Mouse (Mus musculus) left cerebral cortex, adult 2 months (tissue): ENCODE measurements around the gene Wdr59. TPM values are rescaled to one million over a fixed set of nuclear protein-coding genes. Genes with fewer than 3 reads are reported as not detected.

Experiments
- DNase-seq, 2 experiments: peaks; one replicate each; pipeline ENCODE4 v3.0.0; 2021 to 2022; ENCODE audit warnings: low spot score in 2 of 2, mixed read lengths in 1 of 2; ENCODE audit errors: extremely low spot score in 1 of 2
- H3K27ac ChIP-seq: fragments of 200-600 bp; 2 replicates; pipeline ENCODE4 v1.8.1; 2022
- H3K4me3 ChIP-seq: fragments of 200-600 bp; 2 replicates; pipeline ENCODE4 v1.8.1; 2022
- CTCF ChIP-seq: fragments of 200-600 bp; IDR thresholded peaks from 2 replicates; pipeline ENCODE4 v1.8.1; 2022; ENCODE audit warnings: antibody characterized with exemption, mild to moderate bottlenecking, moderate library complexity
- intact Hi-C: fragments of 180-260 bp; cut with DNase I; formaldehyde crosslinking; loops from one replicate; pipeline ENCODE4 v1.15.1; 2025
- total RNA-seq, 2 experiments: library from RNA; stranded (reverse); gene quantifications; 2 replicates each; pipeline ENCODE4 v1.2.3; 2021

Gene Wdr59
- total RNA-seq, 2 experiments from 2014 or later, result 18.9 to 20.0 TPM

DNA sequence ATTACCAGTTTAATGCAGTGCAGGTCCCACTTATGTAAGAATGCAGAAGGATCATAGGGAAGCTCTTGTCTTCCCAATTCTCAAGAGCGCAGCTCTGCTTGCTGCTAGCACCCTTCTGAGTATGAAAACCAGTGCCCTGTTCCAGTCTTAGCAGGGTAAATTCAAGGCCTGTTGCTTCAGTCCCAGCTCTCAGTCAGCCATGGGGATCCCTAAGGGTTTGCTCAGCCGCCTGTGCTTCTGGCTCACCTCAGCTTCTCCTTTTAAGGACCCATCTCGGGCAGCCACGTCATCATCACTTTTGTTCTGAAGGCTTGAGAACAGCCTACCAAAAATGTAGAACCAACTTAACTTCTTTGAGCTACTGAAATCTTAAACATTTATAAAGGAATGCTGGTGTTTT lies 39.9 kb upstream of the Wdr59 start:
- intact Hi-C loops, result no loop called here
- no peak for DNase-seq
- peak overlapping the region; percentile 79 for H3K27ac ChIP-seq
- no peak overlapping the region for H3K4me3 ChIP-seq
- no peak for TF ChIP-seq CTCF

DNA sequence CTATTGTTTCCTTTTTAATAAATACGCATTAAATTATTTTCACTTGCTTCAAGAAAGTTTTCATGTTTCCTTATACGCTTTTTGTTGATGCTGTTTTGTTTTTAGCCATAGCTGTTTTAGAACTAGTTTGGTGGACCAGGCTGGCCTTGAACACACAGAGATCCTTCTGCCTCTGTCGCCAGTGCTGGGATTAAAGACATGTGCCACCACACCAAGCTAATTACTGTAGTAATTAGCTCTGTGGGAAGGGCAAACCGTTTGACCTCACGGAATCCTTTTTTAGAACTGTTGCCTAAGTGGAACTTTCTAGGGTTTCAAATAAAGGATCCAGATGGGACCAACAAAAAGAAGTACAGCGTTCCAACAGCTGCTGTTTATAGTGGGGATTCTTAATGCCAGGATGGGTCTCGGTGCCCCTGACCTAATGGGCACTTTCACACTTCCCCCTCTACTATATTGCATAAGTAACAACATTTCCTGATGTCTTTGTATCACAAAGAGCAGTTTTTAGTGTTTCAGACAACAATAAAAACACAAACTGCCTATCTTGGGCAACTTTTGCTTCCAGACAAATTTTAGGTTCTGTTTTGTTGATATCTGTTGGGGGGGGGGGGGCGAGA lies 29.7 kb upstream of the Wdr59 start:
- DNase-seq, result no peak
- H3K4me3 ChIP-seq, result no peak overlapping the region
- intact Hi-C loops, result no loop called here
- TF ChIP-seq CTCF, result no peak
- no peak overlapping the region for H3K27ac ChIP-seq

GRCm38 (mm10) chr8:111550002-111550870 lies 28.3 kb upstream of the Wdr59 start:
- intact Hi-C loops, result no loop called here
- no peak for TF ChIP-seq CTCF
- DNase-seq, result no peak
- Histone ChIP-seq H3K4me3 (no peak overlapping the region), H3K27ac (peak overlapping the region; percentile 50)

DNA sequence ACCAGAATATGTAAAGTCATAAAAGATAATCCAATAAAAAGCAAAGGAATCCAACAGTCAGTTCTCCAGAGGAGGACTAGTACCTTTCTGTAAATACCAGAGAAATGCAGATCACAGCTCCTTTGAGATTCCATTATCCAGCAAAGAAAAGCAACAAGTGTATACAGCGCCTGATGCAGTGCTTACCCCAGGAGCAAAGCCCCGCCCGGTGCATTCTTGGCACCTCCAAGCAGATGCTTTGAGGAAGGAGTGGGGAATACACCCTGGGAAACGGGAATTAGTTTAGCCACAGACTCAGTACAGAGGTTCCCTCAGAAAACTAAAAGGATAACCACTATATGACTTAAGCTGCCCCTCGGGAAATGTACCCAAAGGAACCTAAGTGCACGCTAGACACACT lies 26.3 kb upstream of the Wdr59 start:
- no peak for TF ChIP-seq CTCF
- DNase-seq, result no peak
- intact Hi-C loops, result no loop called here
- Histone ChIP-seq H3K4me3 (no peak overlapping the region), H3K27ac (no peak overlapping the region)

DNA sequence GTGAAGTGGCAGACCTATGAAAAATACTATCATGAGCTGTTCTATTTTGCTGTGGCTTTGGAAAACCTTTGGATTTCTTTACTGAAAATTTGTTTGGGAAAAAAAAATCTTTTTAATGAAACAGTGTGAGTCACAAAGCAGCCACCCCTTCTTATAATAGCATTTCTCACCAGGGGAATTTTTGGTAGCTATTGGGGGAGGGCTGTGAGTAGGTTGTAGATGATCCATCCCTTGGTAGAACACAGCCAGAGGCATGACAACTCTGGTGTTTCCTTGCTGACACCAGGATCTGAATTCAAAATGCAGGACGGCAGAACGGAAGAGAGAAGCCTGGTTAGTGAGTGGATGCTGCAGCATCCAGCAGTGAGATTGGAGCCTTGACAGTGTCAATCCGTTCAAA lies 25.3 kb upstream of the Wdr59 start:
- intact Hi-C loops, result no loop called here
- H3K27ac ChIP-seq, result peak overlapping the region; percentile 54
- H3K4me3 ChIP-seq, result no peak overlapping the region
- no peak for TF ChIP-seq CTCF
- DNase-seq, result no peak

- no peak overlapping the region for H3K27ac ChIP-seq
- no peak for DNase-seq
- no peak for TF ChIP-seq CTCF
- H3K4me3 ChIP-seq, result no peak overlapping the region
- intact Hi-C loops, result no loop called here
Observed at GRCm38 (mm10) chr8:111545406-111546156, 23.7 kb upstream of the Wdr59 start.

- Histone ChIP-seq H3K27ac (no peak overlapping the region), H3K4me3 (no peak overlapping the region)
- intact Hi-C loops, result no loop called here
- peak; percentile 14; the same call in 1 of the 2 replicates for TF ChIP-seq CTCF
- DNase-seq, result no peak
Observed at GRCm38 (mm10) chr8:111543712-111544380, 22.0 kb upstream of the Wdr59 start.

DNA sequence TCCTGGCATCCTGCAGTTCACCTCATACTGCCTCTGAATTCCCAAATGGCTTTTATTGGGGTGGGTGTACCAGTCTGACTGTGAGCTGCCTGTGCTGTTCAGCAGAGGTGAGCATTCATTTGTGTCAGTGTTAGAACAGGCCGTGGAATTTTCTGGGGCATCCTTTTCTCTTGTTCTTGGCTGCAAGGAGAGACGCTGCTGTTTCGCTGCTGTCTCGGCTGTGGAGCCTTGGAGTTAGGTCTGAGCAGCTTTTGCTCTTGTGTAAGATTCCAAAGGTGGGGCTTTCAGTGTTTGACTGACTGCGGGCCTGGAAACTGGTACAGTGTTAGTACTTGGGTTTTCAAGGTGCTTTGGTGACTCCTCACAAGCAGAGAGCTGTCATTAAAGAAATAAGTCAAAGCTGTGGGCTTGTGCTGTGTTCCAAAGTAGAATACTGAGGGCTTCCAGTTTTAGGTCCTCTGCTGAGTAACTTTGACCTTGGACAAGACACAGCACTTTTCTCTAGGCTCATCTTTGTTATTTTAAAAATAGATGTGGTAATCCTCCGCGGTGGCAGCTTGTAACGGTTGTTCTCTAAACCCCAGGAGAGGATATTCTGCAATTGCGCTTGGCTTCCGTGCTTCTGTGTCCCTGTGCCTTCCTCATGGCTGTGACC lies 17.7 kb upstream of the Wdr59 start:
- Histone ChIP-seq H3K27ac (peak overlapping the region; percentile 4; the same call in 1 of the 2 replicates), H3K4me3 (peak overlapping the region; percentile 85)
- DNase-seq, result peak in 1 of 2 experiments; percentile 20
- no peak for TF ChIP-seq CTCF
- intact Hi-C loops, result loop anchor here (5.0 kb wide), 3 partner anchors 38 to 103 kb away; partner anchors contain the start of gene Zfp1

GRCm38 (mm10) chr8:111538194-111538593 lies 16.3 kb upstream of the Wdr59 start:
- TF ChIP-seq CTCF, result no peak
- Histone ChIP-seq H3K4me3 (peak overlapping the region; percentile 85), H3K27ac (peak overlapping the region; percentile 90)
- DNase-seq, result no peak
- intact Hi-C loops, result loop anchor here (5.0 kb wide), 3 partner anchors 39 to 104 kb away; partner anchors contain the start of gene Zfp1

- DNase-seq, result no peak
- intact Hi-C loops, result loop anchor here (5.0 kb wide), 3 partner anchors 40 to 105 kb away; partner anchors contain the start of gene Zfp1
- Histone ChIP-seq H3K27ac (peak overlapping the region; percentile 90), H3K4me3 (peak overlapping the region; percentile 85)
- no peak for TF ChIP-seq CTCF
Observed at GRCm38 (mm10) chr8:111537765-111538158, 15.9 kb upstream of the Wdr59 start.
